Mouse (Mus musculus): ENCODE results near the gene Prkcb. TPM values are rescaled to one million over a fixed set of nuclear protein-coding genes. Genes with fewer than 3 reads are reported as not detected.

Prkcb gene
- total RNA-seq, 2 experiments from 2014 or later = 20.8 to 22.0 TPM

- DNase-seq (ENCODE audit: low spot score in 2 of 2) = no peak
Measured at GRCm38 (mm10) chr7:122317485-122317884, 28.9 kb downstream of the Prkcb start.

DNA sequence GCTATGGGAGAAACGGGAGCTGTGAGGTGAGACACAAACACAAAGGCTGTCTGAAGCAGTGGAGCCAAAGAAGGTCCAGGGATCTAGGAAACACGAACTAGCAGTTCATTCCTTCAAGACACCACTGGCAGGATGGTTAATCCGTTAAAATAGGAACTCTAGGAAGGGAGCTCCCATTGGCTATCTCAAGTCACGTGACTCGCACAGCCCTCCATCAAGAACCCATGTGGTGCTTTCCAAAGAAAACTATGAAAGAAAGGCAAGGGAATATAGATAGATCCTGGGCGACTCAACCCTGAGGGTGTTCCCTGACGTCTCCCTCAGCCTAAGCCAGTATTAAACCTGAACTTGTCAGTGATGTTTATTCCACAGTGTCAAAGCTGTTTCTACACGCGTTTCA, 31.0 kb downstream of the Prkcb start:
- DNase-seq (ENCODE audit: low spot score in 2 of 2) = no peak

- no peak for DNase-seq (ENCODE audit: low spot score in 2 of 2)
Measured at GRCm38 (mm10) chr7:122320843-122321544, 32.4 kb downstream of the Prkcb start.

DNA sequence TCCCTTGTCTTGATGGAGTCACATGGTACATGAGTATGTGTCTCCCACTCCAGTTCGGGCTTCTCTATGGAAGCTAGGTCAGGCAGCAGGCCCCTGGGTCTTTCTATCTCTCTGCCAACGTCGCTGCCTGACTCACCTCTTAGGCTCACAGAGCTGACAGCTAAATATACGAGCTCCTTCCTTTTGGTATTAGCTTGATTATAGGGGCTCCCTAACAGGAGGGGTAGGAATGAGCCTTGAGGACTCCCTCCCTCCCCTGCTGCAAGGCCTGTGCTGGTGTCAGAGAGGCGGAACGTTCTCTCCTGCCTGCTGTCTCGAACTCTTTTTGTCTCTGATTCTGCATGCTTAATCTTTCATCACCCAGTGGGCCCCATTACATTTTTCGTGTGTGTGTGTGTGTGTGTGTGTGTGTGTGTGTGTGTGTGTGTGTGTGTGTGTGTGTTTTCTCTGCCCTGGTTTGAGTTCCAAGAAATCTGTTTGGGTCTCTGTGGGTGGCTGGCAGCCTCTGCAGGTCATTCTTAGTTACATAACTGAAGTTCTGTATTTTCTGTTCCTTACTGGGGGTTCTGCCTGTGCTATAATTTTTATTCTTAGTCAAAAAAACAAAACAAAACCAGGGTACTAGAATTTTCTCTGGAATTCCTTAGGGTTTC, 33.6 kb downstream of the Prkcb start:
- DNase-seq (ENCODE audit: low spot score in 2 of 2) = no peak

DNA sequence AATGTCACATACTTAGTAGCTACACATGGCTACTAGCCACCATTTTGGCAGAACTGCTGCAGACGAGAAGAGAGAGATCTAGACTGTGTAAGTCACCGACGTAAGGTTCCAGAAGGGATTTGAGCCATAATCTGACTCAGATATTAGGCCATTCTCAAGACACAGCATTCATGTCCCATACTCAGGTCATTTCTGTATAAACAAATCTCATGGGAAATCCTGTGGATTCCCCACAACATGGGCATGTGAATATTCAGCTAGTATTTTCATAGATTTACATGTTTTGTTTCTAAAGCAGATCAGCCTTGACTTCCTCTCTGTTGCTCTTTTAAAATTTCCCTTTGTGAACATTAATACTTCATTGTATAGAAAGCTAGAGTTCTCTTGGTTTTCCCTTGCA, 39.4 kb downstream of the Prkcb start:
- no peak for DNase-seq (ENCODE audit: low spot score in 2 of 2)

DNA sequence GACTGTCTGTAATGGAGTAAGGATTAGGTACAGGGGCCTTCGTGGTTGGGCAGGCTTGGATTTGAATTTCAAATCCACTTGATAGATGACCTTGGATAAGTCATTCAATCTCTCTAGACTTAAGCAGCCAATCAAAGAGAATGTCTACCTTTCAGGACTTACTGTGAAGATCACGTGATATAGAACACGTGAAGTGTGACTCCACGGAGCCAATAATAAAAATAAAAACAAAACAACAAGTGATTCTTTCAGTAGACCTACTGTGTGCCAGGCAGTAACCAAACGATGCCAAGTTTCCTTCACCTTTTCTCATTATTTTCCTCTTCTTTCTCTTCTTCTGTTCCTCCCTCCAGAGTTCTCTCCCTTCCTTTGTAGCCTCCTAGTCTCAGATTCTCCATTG, 39.9 kb downstream of the Prkcb start:
- no peak for DNase-seq (ENCODE audit: low spot score in 2 of 2)

- no peak for DNase-seq (ENCODE audit: low spot score in 2 of 2)
Measured at GRCm38 (mm10) chr7:122329588-122329987, 41.0 kb downstream of the Prkcb start.

DNA sequence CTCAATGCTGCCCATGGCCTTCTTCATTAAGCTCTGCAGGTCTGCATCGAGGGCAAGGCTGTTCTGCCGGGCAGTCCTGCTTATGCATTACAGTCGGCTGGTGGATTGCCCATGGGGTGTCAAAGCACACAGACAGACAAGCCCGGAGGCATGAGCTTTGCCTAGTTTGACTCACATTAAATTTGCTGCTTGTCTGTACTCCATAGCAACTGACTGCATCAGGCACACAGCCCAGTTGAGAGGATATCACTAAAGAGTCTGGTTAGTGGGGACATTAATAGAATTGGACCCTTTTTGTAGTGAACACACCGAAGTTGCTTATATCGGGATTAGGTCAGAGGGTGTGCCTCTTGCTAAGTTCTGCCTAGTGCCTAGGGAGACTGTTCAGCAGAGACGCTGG, 45.1 kb downstream of the Prkcb start:
- no peak for DNase-seq (ENCODE audit: low spot score in 2 of 2)

DNA sequence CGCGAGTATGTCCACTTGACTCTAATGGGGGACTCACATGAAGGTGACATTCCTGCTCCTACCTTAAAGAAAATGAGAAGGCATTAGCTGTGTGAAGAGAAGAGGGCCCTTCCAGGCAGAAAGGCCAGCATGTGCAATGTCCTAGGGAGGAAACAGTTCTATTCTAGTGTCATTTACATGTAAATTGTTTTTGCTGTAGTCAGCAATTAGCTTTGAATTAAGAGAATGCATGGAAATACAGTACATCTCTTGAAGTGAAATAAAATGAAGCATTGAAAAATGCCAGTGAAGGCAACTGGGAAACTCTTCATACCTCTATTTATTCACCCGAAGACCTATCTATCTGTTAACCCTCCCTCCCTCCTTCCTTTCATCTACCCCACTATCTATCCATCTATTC, 48.8 kb downstream of the Prkcb start:
- no peak for DNase-seq (ENCODE audit: low spot score in 2 of 2)

DNA sequence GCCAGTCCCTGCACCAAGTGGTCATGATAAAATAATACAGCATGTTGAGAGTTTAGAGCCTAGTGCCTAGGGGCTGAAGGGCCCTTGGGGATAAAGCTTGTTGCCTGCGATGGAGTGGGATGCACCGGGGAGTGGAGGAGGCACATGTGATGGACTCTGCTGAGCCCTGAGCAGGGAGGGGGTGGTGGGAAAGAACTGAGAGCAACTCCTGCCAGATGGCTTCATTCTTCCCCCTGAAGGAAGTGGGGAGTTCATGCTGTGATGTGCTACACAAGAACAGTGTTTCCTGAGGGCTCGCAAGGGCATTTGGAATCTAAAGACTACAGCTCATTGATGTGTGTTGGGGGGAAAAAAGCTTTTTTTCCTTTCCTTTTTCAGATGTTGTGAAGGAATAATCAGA, 49.5 kb downstream of the Prkcb start:
- DNase-seq (ENCODE audit: low spot score in 2 of 2) = no peak

- no peak for DNase-seq (ENCODE audit: low spot score in 2 of 2)
Measured at GRCm38 (mm10) chr7:122339476-122339875, 50.9 kb downstream of the Prkcb start.

DNA sequence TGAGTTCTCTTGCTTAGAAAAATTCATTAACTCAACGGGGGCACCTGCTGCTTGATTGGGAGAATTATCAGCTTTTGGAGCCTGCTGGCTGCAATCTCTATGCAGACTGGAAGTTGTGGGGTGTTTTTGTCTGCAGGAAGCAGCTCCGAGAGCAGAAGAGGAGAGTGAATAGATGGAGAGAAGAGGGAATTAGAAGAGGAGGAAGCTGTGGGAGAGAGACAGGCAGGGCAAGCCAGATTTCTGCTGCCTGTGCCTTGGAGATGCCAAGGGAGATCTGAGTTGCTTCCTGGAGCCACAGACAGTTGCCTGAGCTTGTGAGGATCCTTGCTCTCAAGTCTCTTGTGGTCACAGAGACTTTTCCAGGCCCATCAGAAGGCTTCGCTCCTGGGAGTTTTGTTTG, 53.3 kb downstream of the Prkcb start:
- DNase-seq (ENCODE audit: low spot score in 2 of 2) = no peak

- DNase-seq (ENCODE audit: low spot score in 2 of 2) = no peak
Measured at GRCm38 (mm10) chr7:122344656-122345055, 56.1 kb downstream of the Prkcb start.

DNA sequence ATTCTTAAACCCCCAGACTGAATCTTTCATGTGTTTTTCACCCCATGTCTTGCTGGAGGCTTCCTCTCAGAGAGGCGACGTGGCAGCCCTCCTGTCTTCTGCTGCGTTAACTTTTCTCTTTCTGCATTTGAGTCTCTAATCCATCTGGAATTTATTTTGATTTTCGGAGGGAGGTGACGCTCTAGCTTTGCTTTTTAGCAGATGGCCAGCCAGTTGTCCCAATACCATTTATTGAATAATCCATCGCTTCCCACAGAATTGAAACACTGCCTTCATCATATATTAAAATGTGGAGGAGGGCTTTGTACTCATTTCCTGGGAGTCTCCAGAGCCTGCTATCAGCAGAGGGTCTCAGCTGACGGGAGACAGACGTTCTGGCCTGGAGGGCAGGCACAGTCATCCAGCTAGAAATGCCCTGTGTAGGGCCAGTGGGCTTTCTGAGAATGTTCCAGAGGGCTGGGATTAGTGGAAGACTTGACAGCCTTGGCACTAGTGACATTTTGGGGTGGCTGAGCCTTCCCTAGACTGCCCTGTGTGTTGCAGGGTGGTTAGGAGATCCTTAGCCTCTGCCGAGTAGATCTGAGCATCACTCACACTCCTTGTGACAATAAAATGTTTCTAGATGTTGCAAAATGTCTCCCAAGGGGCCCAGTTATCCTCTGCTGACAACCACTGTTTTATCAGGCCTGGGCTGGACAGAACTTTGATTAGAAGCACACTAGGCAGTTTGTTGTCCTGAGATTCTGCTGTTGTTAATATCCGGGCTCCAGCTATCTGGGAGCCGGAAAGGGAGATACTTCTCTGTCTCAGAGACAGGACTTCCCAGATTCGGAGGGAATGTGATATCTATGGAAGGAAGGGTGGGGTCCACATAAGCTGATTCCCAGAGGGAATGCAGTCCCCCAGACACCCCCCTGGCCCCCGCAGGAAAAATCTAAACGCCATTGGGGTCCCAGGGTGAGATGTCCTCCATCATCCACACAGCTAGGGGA, 58.0 kb downstream of the Prkcb start:
- no peak for DNase-seq (ENCODE audit: low spot score in 2 of 2)

- DNase-seq (ENCODE audit: low spot score in 2 of 2) = no peak
Measured at GRCm38 (mm10) chr7:122347433-122347832, 58.9 kb downstream of the Prkcb start.

DNA sequence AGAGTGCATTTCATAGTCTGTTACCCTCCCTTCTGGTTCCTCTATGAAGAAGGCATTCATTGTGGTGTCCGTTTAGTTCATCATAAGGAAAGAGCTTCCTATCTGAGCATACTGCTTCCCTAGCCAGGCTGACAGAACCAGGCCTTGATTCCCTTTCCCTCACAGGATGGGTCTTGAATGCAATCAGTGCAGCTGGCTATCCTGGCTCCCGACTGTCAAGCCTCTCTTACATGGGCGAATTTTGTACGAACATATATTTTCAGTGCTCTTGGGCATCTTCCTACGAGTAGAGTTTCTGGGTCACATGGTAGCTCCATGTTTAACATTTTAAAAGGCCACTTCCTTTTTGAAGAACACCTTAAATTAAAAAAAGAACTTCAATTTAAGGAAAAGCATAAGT, 61.4 kb downstream of the Prkcb start:
- DNase-seq (ENCODE audit: low spot score in 2 of 2) = no peak

DNA sequence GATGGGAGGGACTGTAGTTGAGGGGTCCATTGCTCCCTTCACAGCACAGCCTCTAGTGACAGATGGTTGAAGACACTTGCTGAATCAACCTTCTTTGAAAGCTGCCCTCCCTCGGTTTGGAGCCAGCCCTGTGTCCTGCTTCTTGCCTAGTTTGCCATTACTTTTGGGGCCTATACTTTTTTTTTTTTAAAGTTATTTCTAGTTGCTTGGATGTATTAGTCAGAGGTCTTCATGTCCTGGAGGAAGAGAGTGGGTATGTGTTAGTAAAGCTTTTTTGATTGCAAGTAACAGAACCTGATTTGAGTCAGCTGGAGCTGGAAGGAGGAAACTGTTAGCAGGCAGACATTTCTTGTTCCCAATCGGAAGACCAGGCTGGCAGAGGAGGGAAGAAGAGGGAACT, 62.2 kb downstream of the Prkcb start:
- no peak for DNase-seq (ENCODE audit: low spot score in 2 of 2)

DNA sequence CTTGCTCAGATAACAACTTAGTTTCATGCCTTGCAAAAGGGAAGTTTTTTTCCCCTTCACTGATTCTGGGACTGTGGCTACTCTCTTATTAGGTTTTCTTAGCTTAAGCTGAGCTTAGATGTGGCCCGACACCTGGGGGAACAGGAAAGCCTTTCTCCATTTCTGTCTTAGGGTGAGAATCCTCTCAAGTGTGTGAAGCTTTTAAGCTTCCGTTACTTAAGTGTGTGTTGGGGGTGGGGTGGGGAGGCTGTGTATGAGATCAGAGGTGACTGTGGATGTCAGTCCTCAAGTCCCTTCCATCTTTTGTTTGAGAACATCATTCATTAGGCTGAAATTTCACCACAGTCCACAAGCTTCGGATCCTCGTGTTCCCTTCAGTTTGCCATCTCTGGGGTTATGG, 63.3 kb downstream of the Prkcb start:
- no peak for DNase-seq (ENCODE audit: low spot score in 2 of 2)

DNA sequence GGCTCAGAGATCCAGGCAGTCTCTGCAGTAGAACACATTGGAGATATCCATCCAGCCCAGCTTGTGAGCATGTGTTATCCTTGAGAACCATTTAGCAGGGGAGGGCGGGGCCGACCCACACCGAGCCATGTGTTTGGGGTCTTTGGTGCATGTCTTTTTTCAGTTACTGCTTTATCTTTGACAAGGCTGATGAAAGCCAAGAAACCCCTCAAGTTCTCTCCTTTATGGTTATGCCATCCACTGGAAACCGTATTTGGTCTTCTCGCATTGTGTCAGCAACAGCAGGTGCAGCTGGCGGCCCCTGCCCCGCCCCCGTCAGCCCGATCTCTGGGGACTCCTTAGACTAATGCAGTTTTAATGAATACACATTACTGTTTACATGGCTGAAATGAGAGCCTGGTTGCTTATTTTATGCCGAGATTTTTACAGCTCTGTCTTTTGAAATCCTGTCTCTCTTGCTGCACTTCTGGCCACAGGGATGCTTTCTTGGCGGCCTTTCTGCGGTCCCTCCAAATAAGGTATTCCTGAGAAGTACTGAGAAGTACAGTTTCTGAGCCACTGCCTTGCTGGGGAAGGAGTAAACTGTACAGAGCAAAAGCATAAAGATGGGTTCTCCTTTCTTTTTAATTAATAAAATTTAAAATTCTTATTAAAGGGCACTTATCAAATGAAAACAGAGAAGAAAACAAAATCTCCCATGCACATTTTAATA, 64.2 kb downstream of the Prkcb start:
- no peak for DNase-seq (ENCODE audit: low spot score in 2 of 2)

DNA sequence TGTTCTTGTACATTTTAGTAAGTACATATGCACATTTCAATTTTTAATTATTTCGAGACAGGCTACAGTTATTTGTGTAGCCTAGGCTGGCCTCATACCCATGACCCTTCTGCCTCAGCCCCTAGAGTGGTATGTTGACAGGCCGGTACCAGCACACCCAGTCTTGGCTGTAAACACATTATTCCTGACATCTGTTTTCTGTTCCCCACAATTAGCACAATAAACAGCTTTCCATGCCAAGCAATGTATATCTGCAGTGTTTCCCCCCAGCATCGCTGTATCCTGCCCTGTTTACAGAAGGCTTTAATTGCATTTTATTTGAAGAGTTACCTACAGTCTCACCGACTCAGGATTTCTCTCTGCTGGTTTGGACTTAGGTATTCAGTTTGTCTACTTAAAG, 64.8 kb downstream of the Prkcb start:
- DNase-seq (ENCODE audit: low spot score in 2 of 2) = no peak

- no peak for DNase-seq (ENCODE audit: low spot score in 2 of 2)
Measured at GRCm38 (mm10) chr7:122356941-122357340, 68.4 kb downstream of the Prkcb start.

Measured in adrenal gland, postnatal 4 days (tissue).